Mouse (Mus musculus): ENCODE data around the gene Kcns3. TPM values are rescaled to one million over a fixed set of nuclear protein-coding genes. Genes with fewer than 3 reads are reported as not detected.

Kcns3 gene
- polyA plus RNA-seq, 1 experiment from 2014 or later, result 1.4 TPM

DNA sequence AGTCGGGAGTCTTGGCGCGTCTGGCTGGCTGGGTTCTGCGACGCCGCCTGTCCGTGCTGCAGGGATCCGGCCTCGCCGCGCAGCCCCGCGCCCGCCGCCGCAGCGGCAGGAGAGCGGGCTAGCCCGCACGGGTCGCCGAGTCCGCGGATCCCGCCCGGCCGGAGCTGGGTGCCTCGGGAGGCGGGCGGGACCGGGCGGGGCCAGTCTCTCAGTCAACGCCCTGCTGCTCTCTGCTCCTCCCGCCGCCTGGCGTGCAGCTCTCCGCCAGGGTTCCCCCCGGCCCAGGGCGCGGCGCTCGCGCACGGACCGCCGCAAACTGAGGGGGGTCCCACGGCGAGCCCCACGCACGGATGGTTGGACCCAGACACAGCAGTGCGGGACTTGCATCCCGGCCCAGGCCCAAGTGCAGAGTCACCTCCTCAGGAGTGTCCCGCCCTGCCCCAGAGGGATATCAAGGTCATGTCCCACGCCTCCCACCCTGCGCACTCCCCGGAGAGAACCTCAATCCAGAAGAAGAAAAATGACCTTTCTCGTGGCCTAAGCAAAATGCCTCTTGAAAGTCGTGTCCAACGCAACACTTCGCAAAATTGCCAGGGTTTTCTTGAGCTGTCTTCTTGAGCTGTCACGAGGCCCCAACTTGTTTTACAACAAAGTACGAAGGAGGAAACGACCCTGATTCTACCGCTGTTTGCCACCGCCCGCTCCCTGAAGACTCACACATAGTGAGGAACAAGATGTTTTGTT is 492 bp downstream of the Kcns3 start:
- H3K4me1 ChIP-seq, result peaks cover 11% of the 10 kb centered on the region
- no peaks in the 10 kb centered on the region for H3K36me3 ChIP-seq
- peak overlapping the region; percentile 97 for H3K4me2 ChIP-seq
- H3K9me3 ChIP-seq, result no peaks in the 10 kb centered on the region
- under 1% methylated on average over 59 of the region's 66 CpGs for WGBS
- peaks cover 63% of the 10 kb centered on the region for H3K27me3 ChIP-seq
- no peak overlapping the region for H3K27ac ChIP-seq
- peak overlapping the region; percentile 62 for H3K4me3 ChIP-seq
- ATAC-seq (ENCODE audit: insufficient number of reproducible peaks, insufficient read depth, low FRiP score, low TSS enrichment, low read depth), result peak; percentile 74
- H3K9ac ChIP-seq, result peak overlapping the region; percentile 65

DNA sequence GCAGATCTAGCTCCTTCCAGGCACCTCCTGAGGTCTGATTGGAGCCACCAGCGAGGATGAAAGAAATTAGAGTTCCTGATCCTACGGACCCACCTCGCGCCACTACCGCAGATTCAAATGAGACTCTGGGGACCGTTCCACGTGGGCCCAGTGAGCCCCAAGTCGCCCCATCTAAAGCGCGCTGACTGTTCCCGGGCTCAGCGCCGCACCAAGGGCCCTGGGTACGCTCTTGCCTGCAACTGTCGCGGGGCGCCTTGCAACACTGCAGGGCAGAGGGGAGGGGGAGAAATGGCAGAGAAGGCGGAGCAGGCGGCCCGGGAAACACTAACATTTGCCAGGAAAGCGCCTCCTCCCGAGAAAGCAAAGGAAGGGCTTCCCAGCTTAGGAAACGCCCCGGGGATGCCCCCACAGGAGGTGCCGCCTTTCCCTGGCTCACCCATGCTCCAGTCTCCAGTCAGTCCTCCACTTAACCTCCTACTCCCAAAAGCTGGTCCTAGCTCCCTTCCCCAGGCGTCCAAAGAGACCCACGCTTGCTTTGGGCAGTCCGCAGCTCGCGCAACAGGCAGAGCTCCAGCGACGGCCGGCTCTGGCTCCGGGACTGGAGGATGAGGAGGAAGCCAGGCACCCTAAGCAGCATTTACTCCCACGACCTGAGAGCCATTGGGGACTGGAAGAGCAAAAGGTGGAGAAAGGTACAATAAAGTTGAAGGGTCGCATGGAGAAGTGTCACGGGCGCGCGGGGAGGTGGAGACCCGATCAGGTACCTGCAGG is 1.2 kb downstream of the Kcns3 start:
- Histone ChIP-seq H3K4me3 (peak overlapping the region; percentile 62), H3K36me3 (no peaks in the 10 kb centered on the region), H3K9ac (peak overlapping the region; percentile 65), H3K27me3 (peaks cover 63% of the 10 kb centered on the region), H3K27ac (no peak overlapping the region), H3K9me3 (no peaks in the 10 kb centered on the region), H3K4me1 (peaks cover 11% of the 10 kb centered on the region), H3K4me2 (peak overlapping the region; percentile 97)
- under 1% methylated on average over 41 of the region's 41 CpGs for whole genome bisulfite sequencing
- ATAC-seq (ENCODE audit: insufficient number of reproducible peaks, insufficient read depth, low FRiP score, low TSS enrichment, low read depth), result peak; percentile 62; the same call in 1 of the 2 replicates

DNA sequence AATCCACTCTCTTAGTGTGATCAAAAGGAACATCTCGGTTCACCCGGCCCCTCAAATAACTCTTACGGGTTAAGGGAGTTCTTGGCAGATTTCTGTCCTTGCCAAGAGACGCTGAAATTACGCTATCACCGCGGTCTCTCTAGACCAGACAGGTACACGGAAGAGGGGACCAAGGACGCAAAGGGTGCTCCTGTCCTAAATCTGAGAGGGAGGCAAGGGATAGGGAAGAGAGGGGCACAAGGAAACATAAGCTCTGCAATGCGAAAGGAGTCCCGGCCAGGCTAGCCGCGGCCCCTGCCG is 1.8 kb downstream of the Kcns3 start:
- H3K9me3 ChIP-seq, result no peaks in the 10 kb centered on the region
- H3K4me3 ChIP-seq, result peak overlapping the region; percentile 62
- no peak overlapping the region for H3K27ac ChIP-seq
- no peak for ATAC-seq (ENCODE audit: insufficient number of reproducible peaks, insufficient read depth, low FRiP score, low TSS enrichment, low read depth)
- H3K4me1 ChIP-seq, result peaks cover 11% of the 10 kb centered on the region
- H3K27me3 ChIP-seq, result peaks cover 63% of the 10 kb centered on the region
- H3K4me2 ChIP-seq, result peak overlapping the region; percentile 97
- no peaks in the 10 kb centered on the region for H3K36me3 ChIP-seq
- H3K9ac ChIP-seq, result peak overlapping the region; percentile 65
- 1% methylated on average over 14 of the region's 14 CpGs for WGBS

DNA sequence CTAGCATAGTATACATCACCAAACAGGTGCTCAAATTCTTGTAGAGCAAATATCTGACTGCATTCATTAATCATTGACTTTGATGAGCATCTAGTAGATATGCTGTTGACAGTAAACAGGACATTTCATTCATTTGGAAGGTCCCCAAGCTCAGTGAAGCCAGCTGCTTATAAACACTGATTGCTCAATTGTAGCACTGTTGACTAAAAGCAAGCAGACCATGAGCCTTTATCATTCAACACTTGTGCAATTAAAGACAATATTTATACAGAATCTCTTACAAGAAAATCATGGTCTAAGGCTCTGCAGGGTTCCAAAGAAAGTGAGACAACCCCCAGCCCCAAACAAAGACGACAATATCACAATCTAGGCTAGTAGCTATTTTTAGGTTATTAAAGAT is 6.0 kb downstream of the Kcns3 start:
- Histone ChIP-seq H3K36me3 (no peaks in the 10 kb centered on the region), H3K27me3 (peaks cover 30% of the 10 kb centered on the region), H3K9ac (no peak overlapping the region), H3K4me3 (no peak overlapping the region), H3K4me1 (peaks cover 11% of the 10 kb centered on the region; the same call in 1 of the 2 replicates), H3K4me2 (no peak overlapping the region), H3K27ac (no peak overlapping the region), H3K9me3 (no peaks in the 10 kb centered on the region)
- WGBS, result 77% methylated on average over 1 of the region's 1 CpGs
- ATAC-seq (ENCODE audit: insufficient number of reproducible peaks, insufficient read depth, low FRiP score, low TSS enrichment, low read depth), result no peak

DNA sequence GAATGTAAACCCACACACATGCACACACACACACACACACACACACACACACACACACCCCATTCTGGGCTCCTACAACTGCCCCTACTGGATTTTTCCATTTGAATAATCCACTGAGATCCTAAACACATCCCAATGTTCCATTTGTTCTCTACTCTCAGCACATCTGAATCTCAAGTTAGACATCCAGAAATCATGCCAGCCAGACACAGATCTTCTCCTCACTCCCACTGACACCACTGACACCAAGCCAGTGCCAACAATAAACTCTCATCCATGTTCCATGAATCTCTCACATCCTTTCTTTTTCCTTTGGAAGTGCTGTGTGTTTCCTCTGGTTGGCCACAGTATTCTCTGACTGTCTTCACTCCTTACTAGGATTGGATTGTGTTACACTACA is 18.4 kb downstream of the Kcns3 start:
- no peaks in the 10 kb centered on the region for H3K36me3 ChIP-seq
- H3K27me3 ChIP-seq, result no peaks in the 10 kb centered on the region
- no peak overlapping the region for H3K9ac ChIP-seq
- H3K4me1 ChIP-seq, result no peaks in the 10 kb centered on the region
- no peak overlapping the region for H3K4me3 ChIP-seq
- ATAC-seq (ENCODE audit: insufficient number of reproducible peaks, insufficient read depth, low FRiP score, low TSS enrichment, low read depth), result no peak
- H3K9me3 ChIP-seq, result no peaks in the 10 kb centered on the region
- H3K27ac ChIP-seq, result no peak overlapping the region
- H3K4me2 ChIP-seq, result no peak overlapping the region

DNA sequence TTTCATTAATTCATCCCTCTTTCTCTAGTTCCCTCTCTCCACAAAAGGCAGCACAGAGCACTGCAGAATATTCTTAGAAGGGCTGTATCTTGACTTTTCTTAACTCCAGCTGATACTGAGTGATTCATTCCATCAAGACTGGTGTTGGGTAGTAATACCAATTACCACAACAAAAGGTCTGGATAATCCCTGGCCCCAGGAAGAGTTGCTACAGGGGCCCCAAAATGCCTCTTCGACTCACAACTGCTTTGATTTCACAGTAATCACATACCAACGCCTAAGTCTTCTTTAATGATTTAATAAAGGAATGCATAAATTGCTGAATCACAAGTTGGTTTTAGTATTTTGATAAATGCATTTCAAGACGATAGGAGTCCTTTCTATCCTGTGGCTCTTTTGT is 21.7 kb downstream of the Kcns3 start:
- no peak overlapping the region for H3K4me3 ChIP-seq
- H3K36me3 ChIP-seq, result no peaks in the 10 kb centered on the region
- ATAC-seq (ENCODE audit: insufficient number of reproducible peaks, insufficient read depth, low FRiP score, low TSS enrichment, low read depth), result no peak
- H3K27me3 ChIP-seq, result no peaks in the 10 kb centered on the region
- no peak overlapping the region for H3K4me2 ChIP-seq
- H3K27ac ChIP-seq, result no peak overlapping the region
- H3K4me1 ChIP-seq, result no peaks in the 10 kb centered on the region
- 33% methylated on average over 3 of the region's 3 CpGs for WGBS
- H3K9me3 ChIP-seq, result no peaks in the 10 kb centered on the region
- no peak overlapping the region for H3K9ac ChIP-seq

DNA sequence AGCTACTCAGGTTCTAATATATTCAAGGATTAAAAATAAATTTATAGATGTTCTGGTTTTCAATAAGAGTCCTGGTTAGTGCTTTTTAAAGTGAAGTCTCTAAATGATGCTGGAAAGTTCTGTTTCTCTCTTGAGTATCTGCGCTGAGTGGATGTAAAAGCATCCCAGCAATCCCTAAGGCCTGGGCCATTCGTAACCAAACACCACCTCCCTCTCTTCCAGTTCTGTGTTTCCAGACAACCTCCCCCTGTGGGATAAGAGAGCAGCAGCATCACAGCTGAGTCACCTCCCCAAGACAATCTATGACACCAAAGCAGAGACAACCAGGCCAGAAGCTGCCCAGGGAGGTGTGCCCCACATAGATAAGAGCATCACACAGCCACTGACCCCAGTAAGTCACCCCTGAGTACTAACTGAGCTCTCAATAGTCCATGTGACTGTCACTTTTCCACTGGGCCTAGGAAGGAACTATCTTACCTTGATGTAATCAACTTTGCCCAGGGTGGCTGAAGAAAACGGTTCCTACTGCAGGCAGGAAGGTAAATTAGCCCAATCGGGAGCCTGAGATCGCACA is 24.6 kb downstream of the Kcns3 start:
- Histone ChIP-seq H3K4me2 (no peak overlapping the region), H3K4me1 (no peaks in the 10 kb centered on the region)
- ATAC-seq (ENCODE audit: insufficient number of reproducible peaks, insufficient read depth, low FRiP score, low TSS enrichment, low read depth), result 0 out of 2 replicates have a peak, but pooled peaks have one; percentile 32

DNA sequence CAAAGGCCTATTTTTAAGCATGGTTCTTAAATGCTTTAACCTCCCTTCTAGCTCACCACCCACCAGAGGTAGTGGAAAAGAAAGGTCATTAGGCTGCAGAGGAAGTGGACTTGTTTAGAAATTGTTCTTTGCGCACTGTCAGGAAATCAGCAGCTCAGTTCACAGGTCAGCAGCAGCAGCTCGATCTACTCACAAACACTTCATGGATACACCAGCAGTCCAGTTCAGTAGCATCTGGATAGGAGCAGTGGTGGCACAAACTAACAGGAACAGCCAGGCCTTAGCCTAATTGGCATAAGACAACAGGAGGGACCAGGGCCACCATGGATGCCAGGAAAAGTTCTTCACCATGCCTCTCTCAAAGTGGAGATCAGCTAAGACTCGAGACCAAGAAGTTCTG is 49.3 kb downstream of the Kcns3 start:
- WGBS, result 88% methylated on average over 3 of the region's 3 CpGs
- no peak overlapping the region for H3K4me2 ChIP-seq
- H3K36me3 ChIP-seq, result no peaks in the 10 kb centered on the region

More for the DNA sequence above, 24.6 kb downstream of the Kcns3 start:
- no peak overlapping the region for H3K27ac ChIP-seq
- H3K9me3 ChIP-seq, result no peaks in the 10 kb centered on the region
- H3K36me3 ChIP-seq, result no peaks in the 10 kb centered on the region
- H3K27me3 ChIP-seq, result no peaks in the 10 kb centered on the region
- H3K9ac ChIP-seq, result no peak overlapping the region
- 61% methylated on average over 5 of the region's 5 CpGs for WGBS
- H3K4me3 ChIP-seq, result no peak overlapping the region

DNA sequence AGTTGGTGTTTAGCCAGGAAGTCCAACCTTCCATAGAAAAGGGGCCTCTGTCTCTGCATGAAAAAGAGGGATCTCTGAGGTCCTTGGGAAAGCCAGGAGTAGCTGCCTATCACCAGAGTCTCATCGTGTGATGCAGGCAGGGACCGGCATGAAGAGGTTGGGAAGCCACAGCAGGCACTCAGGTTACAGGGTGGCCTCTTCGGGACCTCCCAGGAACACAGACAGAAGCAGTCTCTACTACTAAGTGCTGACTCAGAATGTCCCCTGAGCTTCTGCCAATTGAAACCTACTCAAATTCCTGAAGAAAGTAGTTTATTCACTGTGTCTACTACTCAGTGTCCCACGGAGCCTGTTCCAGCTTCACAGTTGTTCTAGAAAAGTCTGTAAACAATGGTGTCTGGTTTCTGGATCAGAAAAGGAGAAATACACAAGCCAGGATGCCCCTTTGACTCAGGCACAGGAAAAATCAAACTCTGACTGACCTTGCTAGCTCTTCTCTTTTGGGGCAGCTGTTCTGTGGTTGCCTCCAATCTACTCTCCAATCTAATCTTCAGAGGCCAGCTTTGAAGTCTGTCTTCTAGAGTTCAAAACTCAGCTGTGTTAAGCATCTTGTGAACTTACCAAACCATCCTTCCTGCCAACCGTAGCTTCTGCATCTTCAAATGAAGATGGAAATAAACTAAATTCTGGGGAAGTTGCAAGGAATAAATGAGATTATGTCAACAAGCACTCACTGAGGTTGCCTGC is 62.1 kb downstream of the Kcns3 start:
- 42% methylated on average over 5 of the region's 5 CpGs for WGBS
- no peak for ATAC-seq (ENCODE audit: insufficient number of reproducible peaks, insufficient read depth, low FRiP score, low TSS enrichment, low read depth)

More for the DNA sequence above, 49.3 kb downstream of the Kcns3 start:
- no peak overlapping the region for H3K4me3 ChIP-seq
- no peak overlapping the region for H3K27ac ChIP-seq
- no peak for ATAC-seq (ENCODE audit: insufficient number of reproducible peaks, insufficient read depth, low FRiP score, low TSS enrichment, low read depth)
- no peaks in the 10 kb centered on the region for H3K4me1 ChIP-seq
- no peaks in the 10 kb centered on the region for H3K27me3 ChIP-seq
- H3K9me3 ChIP-seq, result no peaks in the 10 kb centered on the region
- no peak overlapping the region for H3K9ac ChIP-seq

DNA sequence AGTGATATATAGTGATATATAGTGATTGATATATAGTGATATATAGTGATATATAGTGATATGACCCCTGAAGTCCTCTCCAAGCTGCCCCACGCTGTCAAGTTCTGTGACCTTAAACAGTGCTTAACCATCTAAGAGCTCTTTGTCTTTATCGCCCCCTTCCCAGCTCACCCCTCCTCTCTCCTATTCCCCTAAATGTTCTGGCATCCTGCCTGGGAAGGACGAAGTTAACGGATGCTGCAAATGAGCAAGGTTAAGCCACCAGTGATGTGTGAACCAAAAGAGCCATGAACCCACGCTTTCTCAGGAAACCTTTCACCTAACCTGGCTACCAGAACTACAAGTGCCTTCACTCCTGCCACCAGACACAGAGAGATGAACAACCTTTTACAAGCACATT is 64.0 kb downstream of the Kcns3 start:
- Histone ChIP-seq H3K4me2 (no peak overlapping the region), H3K27me3 (no peaks in the 10 kb centered on the region), H3K27ac (no peak overlapping the region), H3K4me1 (no peaks in the 10 kb centered on the region), H3K9me3 (no peaks in the 10 kb centered on the region), H3K36me3 (no peaks in the 10 kb centered on the region), H3K9ac (no peak overlapping the region), H3K4me3 (no peak overlapping the region)
- no peak for ATAC-seq (ENCODE audit: insufficient number of reproducible peaks, insufficient read depth, low FRiP score, low TSS enrichment, low read depth)
- WGBS, result 50% methylated on average over 5 of the region's 5 CpGs

More for the DNA sequence above, 62.1 kb downstream of the Kcns3 start:
- Histone ChIP-seq H3K27me3 (no peaks in the 10 kb centered on the region; the same call in 1 of the 2 replicates), H3K4me2 (no peak overlapping the region), H3K4me3 (no peak overlapping the region), H3K27ac (no peak overlapping the region), H3K9me3 (no peaks in the 10 kb centered on the region), H3K9ac (no peak overlapping the region), H3K4me1 (no peaks in the 10 kb centered on the region), H3K36me3 (no peaks in the 10 kb centered on the region)

DNA sequence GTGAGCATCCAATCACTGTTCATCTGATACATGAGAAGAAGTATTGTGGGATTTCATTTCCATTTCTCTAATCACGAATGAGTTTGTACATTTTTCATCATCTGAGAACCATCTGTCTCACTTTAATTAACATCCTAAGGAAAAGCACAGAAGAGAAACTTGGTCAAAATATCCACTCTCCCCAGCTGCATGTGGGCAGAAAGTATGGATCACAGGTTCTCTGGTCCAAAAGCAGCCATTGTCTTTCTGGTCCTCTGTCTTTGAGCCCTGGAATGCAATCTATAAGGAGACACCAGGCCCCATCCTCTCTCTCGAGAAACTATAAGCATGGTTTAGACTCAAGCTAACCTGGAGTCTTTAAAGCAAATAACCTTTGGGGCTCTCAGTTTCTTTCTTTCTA is 79.8 kb downstream of the Kcns3 start:
- ATAC-seq (ENCODE audit: insufficient number of reproducible peaks, insufficient read depth, low FRiP score, low TSS enrichment, low read depth), result no peak
- WGBS, result 80% methylated on average over 2 of the region's 2 CpGs
- Histone ChIP-seq H3K36me3 (no peaks in the 10 kb centered on the region), H3K9ac (no peak overlapping the region), H3K4me2 (no peak overlapping the region), H3K4me1 (no peaks in the 10 kb centered on the region), H3K27me3 (no peaks in the 10 kb centered on the region), H3K4me3 (no peak overlapping the region), H3K9me3 (no peaks in the 10 kb centered on the region), H3K27ac (no peak overlapping the region)
